Mouse (Mus musculus) cerebellum, postnatal 14 days (tissue): ENCODE results near the gene Il7r.
"Not testable (repeated sequence)": the region's sequence is repeated elsewhere in the genome, so short reads cannot be mapped to it uniquely, and the experiment has no call there.

ENCODE experiments used
- DNase-seq, 2 experiments: peaks; one replicate each; pipeline ENCODE4 v3.0.0; 2021; ENCODE audit warnings: mixed read lengths in 2 of 2

Gene Il7r

GRCm38 (mm10) chr15:9530076-9530475, at the start of gene Il7r:
Gene Il7r, minus strand, starts transcription at chr15:9530176.
- DNase-seq: no peak

GRCm38 (mm10) chr15:9577303-9577702, 47.3 kb upstream of the Il7r start:
- peak in 1 of 2 experiments; percentile 3 for DNase-seq

GRCm38 (mm10) chr15:9574796-9575195, 44.8 kb upstream of the Il7r start:
- no peak for DNase-seq

- peak in 1 of 2 experiments; percentile 8 for DNase-seq
Observed at GRCm38 (mm10) chr15:9573361-9573760, 43.4 kb upstream of the Il7r start.

GRCm38 (mm10) chr15:9572664-9573063, 42.7 kb upstream of the Il7r start:
- DNase-seq: no peak

GRCm38 (mm10) chr15:9571896-9572295, 41.9 kb upstream of the Il7r start:
- no peak for DNase-seq

- DNase-seq: no peak
Observed at GRCm38 (mm10) chr15:9567316-9567715, 37.3 kb upstream of the Il7r start.

GRCm38 (mm10) chr15:9565396-9565795, 35.4 kb upstream of the Il7r start:
- no peak for DNase-seq

GRCm38 (mm10) chr15:9564156-9564555, 34.2 kb upstream of the Il7r start:
- DNase-seq: no peak

- DNase-seq: not testable (repeated sequence)
Observed at GRCm38 (mm10) chr15:9557264-9557663, 27.3 kb upstream of the Il7r start.

GRCm38 (mm10) chr15:9548951-9549350, 19.0 kb upstream of the Il7r start:
- no peak for DNase-seq

GRCm38 (mm10) chr15:9535200-9535599, 5.2 kb upstream of the Il7r start:
- DNase-seq: no peak

GRCm38 (mm10) chr15:9533356-9533902, 3.5 kb upstream of the Il7r start:
- DNase-seq: no peak

GRCm38 (mm10) chr15:9529646-9530045, 330 bp downstream of the Il7r start:
- no peak for DNase-seq

- DNase-seq: no peak
Observed at GRCm38 (mm10) chr15:9528186-9528935, 1.6 kb downstream of the Il7r start.

GRCm38 (mm10) chr15:9526412-9526811, 3.6 kb downstream of the Il7r start:
- DNase-seq: no peak

- no peak for DNase-seq
Observed at GRCm38 (mm10) chr15:9524907-9525306, 5.1 kb downstream of the Il7r start.

GRCm38 (mm10) chr15:9523956-9524355, 6.0 kb downstream of the Il7r start:
- no peak for DNase-seq

- no peak for DNase-seq
Observed at GRCm38 (mm10) chr15:9523059-9523458, 6.9 kb downstream of the Il7r start.

GRCm38 (mm10) chr15:9492077-9492476, 37.9 kb downstream of the Il7r start:
- DNase-seq: no peak

GRCm38 (mm10) chr15:9489417-9490118, 40.4 kb downstream of the Il7r start:
- DNase-seq: no peak

GRCm38 (mm10) chr15:9473188-9473587, 56.8 kb downstream of the Il7r start:
- DNase-seq: no peak

- no peak for DNase-seq
Observed at GRCm38 (mm10) chr15:9472618-9473017, 57.4 kb downstream of the Il7r start.

GRCm38 (mm10) chr15:9472167-9472566, 57.8 kb downstream of the Il7r start:
- no peak for DNase-seq
